Mouse (Mus musculus) liver, embryonic 12.5 days (tissue): ENCODE data around the gene D8Ertd738e. TPM values are rescaled to one million over a fixed set of nuclear protein-coding genes. Genes with fewer than 3 reads are reported as not detected.

Experiments used
- ATAC-seq: fragments of 200-750 bp; cut with Nextera tagmentation; 2 replicates; pipeline ENCODE4 v1.8.0; 2017; ENCODE audit warnings: moderate number of reproducible peaks, mild to moderate bottlenecking, moderate library complexity
- H3K27ac ChIP-seq: fragments of 300-500 bp; sonication (generic); 2 replicates; pipeline ENCODE4 v1.5.1; 2016; ENCODE audit warnings: mild to moderate bottlenecking
- H3K27me3 ChIP-seq: fragments of 300-500 bp; sonication (generic); replicated peaks from 2 replicates; pipeline ENCODE4 v1.6.1; 2016; ENCODE audit warnings: mild to moderate bottlenecking, moderate library complexity
- H3K36me3 ChIP-seq: fragments of 300-500 bp; sonication (generic); 2 replicates; pipeline ENCODE4 v1.6.1; 2016; ENCODE audit warnings: mild to moderate bottlenecking, moderate library complexity
- H3K4me1 ChIP-seq: fragments of 300-500 bp; sonication (generic); 2 replicates; pipeline ENCODE4 v1.6.1; 2016
- H3K4me2 ChIP-seq: fragments of 300-500 bp; sonication (generic); 2 replicates; pipeline ENCODE4 v1.6.1; 2016; ENCODE audit warnings: mild to moderate bottlenecking, moderate library complexity
- H3K4me3 ChIP-seq: fragments of 300-500 bp; sonication (generic); 2 replicates; pipeline ENCODE4 v1.5.1; 2016; ENCODE audit warnings: mild to moderate bottlenecking, moderate library complexity
- H3K9ac ChIP-seq: fragments of 300-500 bp; sonication (generic); 2 replicates; pipeline ENCODE4 v1.6.1; 2016; ENCODE audit warnings: mild to moderate bottlenecking, moderate library complexity
- H3K9me3 ChIP-seq: fragments of 300-500 bp; sonication (generic); replicated peaks from 2 replicates; pipeline ENCODE4 v1.6.1; 2016; ENCODE audit warnings: mild to moderate bottlenecking, moderate library complexity
- WGBS: fragments of 180-500 bp; shearing (Covaris S2); methylation state at CpG from one replicate; pipeline ENCODE4 v1.1.7; 2016; ENCODE audit not compliant: insufficient replicate concordance; 5-methylcytosine and 5-hydroxymethylcytosine counted together
- polyA plus RNA-seq: library from polyadenylated mRNA; unstranded; fragments of >200 nt; fragmentation: Nextera tagmentation; extraction: Ambion mirVana; gene quantifications from 2 replicates; pipeline ENCODE4 v1.2.1, GENCODE M21; 2016

D8Ertd738e gene
- polyA plus RNA-seq, 1 experiment from 2014 or later, result 249 TPM

GRCm38 (mm10) chr8:84235746-84236409 lies 13.6 kb downstream of the D8Ertd738e start:
- H3K4me2 ChIP-seq, result peak overlapping the region; percentile 96
- 39% methylated on average over 10 of the region's 10 CpGs for WGBS
- no peaks in the 10 kb centered on the region for H3K27me3 ChIP-seq
- peaks cover 5% of the 10 kb centered on the region for H3K36me3 ChIP-seq
- no peak for ATAC-seq
- no peaks in the 10 kb centered on the region for H3K9me3 ChIP-seq
- H3K4me1 ChIP-seq, result peaks cover 22% of the 10 kb centered on the region
- H3K9ac ChIP-seq, result peak overlapping the region; percentile 92
- H3K27ac ChIP-seq, result peak overlapping the region; percentile 66
- H3K4me3 ChIP-seq, result peak overlapping the region; percentile 75

- Histone ChIP-seq H3K9me3 (no peaks in the 10 kb centered on the region), H3K4me1 (peaks cover 19% of the 10 kb centered on the region), H3K4me3 (no peak overlapping the region), H3K36me3 (peaks cover 31% of the 10 kb centered on the region), H3K27me3 (no peaks in the 10 kb centered on the region), H3K27ac (no peak overlapping the region), H3K9ac (no peak overlapping the region), H3K4me2 (no peak overlapping the region)
- 65% methylated on average over 2 of the region's 2 CpGs for WGBS
- no peak for ATAC-seq
Measured at GRCm38 (mm10) chr8:84233055-84233454, 16.5 kb downstream of the D8Ertd738e start.

- no peak overlapping the region for H3K27ac ChIP-seq
- WGBS, result 70% methylated on average over 17 of the region's 17 CpGs
Measured at GRCm38 (mm10) chr8:84230735-84231134, 18.8 kb downstream of the D8Ertd738e start.

GRCm38 (mm10) chr8:84223322-84224029 lies 26.0 kb downstream of the D8Ertd738e start:
- H3K4me2 ChIP-seq, result no peak overlapping the region
- no peak overlapping the region for H3K9ac ChIP-seq
- peaks cover 72% of the 10 kb centered on the region for H3K36me3 ChIP-seq
- no peaks in the 10 kb centered on the region for H3K9me3 ChIP-seq
- no peaks in the 10 kb centered on the region for H3K27me3 ChIP-seq
- no peak overlapping the region for H3K4me3 ChIP-seq
- WGBS, result 80% methylated on average over 21 of the region's 21 CpGs
- H3K4me1 ChIP-seq, result peaks cover 21% of the 10 kb centered on the region
- ATAC-seq, result no peak
- H3K27ac ChIP-seq, result no peak overlapping the region

More at GRCm38 (mm10) chr8:84230735-84231134, 18.8 kb downstream of the D8Ertd738e start:
- ATAC-seq, result no peak
- H3K36me3 ChIP-seq, result peaks cover 46% of the 10 kb centered on the region
- no peak overlapping the region for H3K4me3 ChIP-seq
- no peaks in the 10 kb centered on the region for H3K9me3 ChIP-seq
- peaks cover 4% of the 10 kb centered on the region for H3K4me1 ChIP-seq
- no peaks in the 10 kb centered on the region for H3K27me3 ChIP-seq
- no peak overlapping the region for H3K9ac ChIP-seq
- H3K4me2 ChIP-seq, result no peak overlapping the region

- Histone ChIP-seq H3K4me3 (no peak overlapping the region), H3K27ac (peak overlapping the region; percentile 49), H3K4me2 (no peak overlapping the region), H3K9me3 (no peaks in the 10 kb centered on the region), H3K27me3 (no peaks in the 10 kb centered on the region), H3K4me1 (peaks cover 21% of the 10 kb centered on the region), H3K36me3 (peaks cover 73% of the 10 kb centered on the region), H3K9ac (no peak overlapping the region)
- ATAC-seq, result no peak
- WGBS, result 59% methylated on average over 9 of the region's 9 CpGs
Measured at GRCm38 (mm10) chr8:84222566-84223165, 26.9 kb downstream of the D8Ertd738e start.

- H3K4me2 ChIP-seq, result no peak overlapping the region
- no peaks in the 10 kb centered on the region for H3K9me3 ChIP-seq
- no peak for ATAC-seq
- 45% methylated on average over 7 of the region's 7 CpGs for WGBS
- H3K4me3 ChIP-seq, result no peak overlapping the region
- H3K9ac ChIP-seq, result no peak overlapping the region
- H3K4me1 ChIP-seq, result peaks cover 21% of the 10 kb centered on the region
- peaks cover 76% of the 10 kb centered on the region for H3K36me3 ChIP-seq
- no peaks in the 10 kb centered on the region for H3K27me3 ChIP-seq
- no peak overlapping the region for H3K27ac ChIP-seq
Measured at GRCm38 (mm10) chr8:84220105-84220504, 29.4 kb downstream of the D8Ertd738e start.

GRCm38 (mm10) chr8:84218143-84218542 lies 31.4 kb downstream of the D8Ertd738e start:
- ATAC-seq, result no peak
- Histone ChIP-seq H3K9me3 (no peaks in the 10 kb centered on the region), H3K27me3 (no peaks in the 10 kb centered on the region), H3K36me3 (peaks cover 65% of the 10 kb centered on the region), H3K4me3 (no peak overlapping the region), H3K4me1 (peaks cover 12% of the 10 kb centered on the region), H3K4me2 (no peak overlapping the region), H3K9ac (no peak overlapping the region), H3K27ac (no peak overlapping the region)
- 83% methylated on average over 5 of the region's 5 CpGs for WGBS

GRCm38 (mm10) chr8:84217206-84217605 lies 32.3 kb downstream of the D8Ertd738e start:
- H3K36me3 ChIP-seq, result peaks cover 71% of the 10 kb centered on the region
- no peak overlapping the region for H3K4me2 ChIP-seq
- H3K27ac ChIP-seq, result no peak overlapping the region
- H3K9ac ChIP-seq, result no peak overlapping the region
- no peak for ATAC-seq
- no peaks in the 10 kb centered on the region for H3K27me3 ChIP-seq
- H3K4me3 ChIP-seq, result no peak overlapping the region
- H3K9me3 ChIP-seq, result no peaks in the 10 kb centered on the region
- 88% methylated on average over 11 of the region's 11 CpGs for WGBS
- peaks cover 2% of the 10 kb centered on the region for H3K4me1 ChIP-seq

- Histone ChIP-seq H3K9me3 (no peaks in the 10 kb centered on the region), H3K9ac (no peak overlapping the region), H3K4me1 (peaks cover 14% of the 10 kb centered on the region), H3K27ac (no peak overlapping the region), H3K27me3 (no peaks in the 10 kb centered on the region), H3K4me3 (no peak overlapping the region), H3K4me2 (no peak overlapping the region), H3K36me3 (peaks cover 71% of the 10 kb centered on the region)
- ATAC-seq, result no peak
- 71% methylated on average over 4 of the region's 4 CpGs for WGBS
Measured at GRCm38 (mm10) chr8:84213277-84213676, 36.2 kb downstream of the D8Ertd738e start.

- Histone ChIP-seq H3K36me3 (peaks cover 61% of the 10 kb centered on the region), H3K9me3 (no peaks in the 10 kb centered on the region)
- WGBS, result 86% methylated on average over 31 of the region's 31 CpGs
Measured at GRCm38 (mm10) chr8:84211881-84212563, 37.5 kb downstream of the D8Ertd738e start.

GRCm38 (mm10) chr8:84211202-84211601 lies 38.3 kb downstream of the D8Ertd738e start:
- peaks cover 61% of the 10 kb centered on the region for H3K36me3 ChIP-seq
- no peak overlapping the region for H3K4me3 ChIP-seq
- H3K4me2 ChIP-seq, result no peak overlapping the region
- no peaks in the 10 kb centered on the region for H3K27me3 ChIP-seq
- no peak overlapping the region for H3K9ac ChIP-seq
- no peaks in the 10 kb centered on the region for H3K9me3 ChIP-seq
- peaks cover 25% of the 10 kb centered on the region for H3K4me1 ChIP-seq
- no peak for ATAC-seq
- WGBS, result 82% methylated on average over 3 of the region's 3 CpGs
- H3K27ac ChIP-seq, result no peak overlapping the region

More at GRCm38 (mm10) chr8:84211881-84212563, 37.5 kb downstream of the D8Ertd738e start:
- Histone ChIP-seq H3K27me3 (no peaks in the 10 kb centered on the region), H3K4me2 (no peak overlapping the region), H3K4me3 (no peak overlapping the region), H3K27ac (no peak overlapping the region), H3K4me1 (peaks cover 25% of the 10 kb centered on the region), H3K9ac (no peak overlapping the region)
- ATAC-seq, result no peak
